Mouse (Mus musculus) heart, postnatal 4 days (tissue): Measurements from ENCODE around the gene Fgd3. TPM values are rescaled to one million over a fixed set of nuclear protein-coding genes. Genes with fewer than 3 reads are reported as not detected.
A peak's percentile ranks its signal among the peaks of the same experiment; 100 is the strongest.

Source experiments
- DNase-seq: peaks from one replicate; pipeline ENCODE4 v3.0.0; 2021
- total RNA-seq, 2 experiments: library from RNA; stranded (reverse); gene quantifications; 2 replicates each; pipeline ENCODE4 v1.2.3; 2021

Fgd3 gene
- total RNA-seq, 2 experiments from 2014 or later, result 0.27 to 0.55 TPM

GRCm38 (mm10) chr13:49247740-49248466 lies 72.2 kb downstream of the Fgd3 start:
- DNase-seq, result peak; percentile 18

- no peak for DNase-seq
Observed at GRCm38 (mm10) chr13:49247232-49247739, 72.8 kb downstream of the Fgd3 start.

GRCm38 (mm10) chr13:49246626-49247025 lies 73.5 kb downstream of the Fgd3 start:
- DNase-seq, result no peak

GRCm38 (mm10) chr13:49246011-49246410 lies 74.1 kb downstream of the Fgd3 start:
- peak; percentile 20 for DNase-seq

GRCm38 (mm10) chr13:49245251-49245650 lies 74.9 kb downstream of the Fgd3 start:
- no peak for DNase-seq

- DNase-seq, result no peak
Observed at GRCm38 (mm10) chr13:49243492-49243891, 76.6 kb downstream of the Fgd3 start.

- DNase-seq, result no peak
Observed at GRCm38 (mm10) chr13:49242321-49243065, 77.6 kb downstream of the Fgd3 start.

GRCm38 (mm10) chr13:49238737-49239136 lies 81.4 kb downstream of the Fgd3 start:
- DNase-seq, result no peak

GRCm38 (mm10) chr13:49237617-49238016 lies 82.5 kb downstream of the Fgd3 start:
- DNase-seq, result no peak

GRCm38 (mm10) chr13:49234711-49235110 lies 85.4 kb downstream of the Fgd3 start:
- DNase-seq, result no peak

GRCm38 (mm10) chr13:49233792-49234572 lies 86.1 kb downstream of the Fgd3 start:
- no peak for DNase-seq

GRCm38 (mm10) chr13:49225633-49226032 lies 94.5 kb downstream of the Fgd3 start:
- DNase-seq, result no peak

GRCm38 (mm10) chr13:49225159-49225558 lies 95.0 kb downstream of the Fgd3 start:
- DNase-seq, result no peak

- no peak for DNase-seq
Observed at GRCm38 (mm10) chr13:49224729-49225128, 95.4 kb downstream of the Fgd3 start.

GRCm38 (mm10) chr13:49224314-49224713 lies 95.8 kb downstream of the Fgd3 start:
- no peak for DNase-seq

GRCm38 (mm10) chr13:49220912-49221311 lies 99.2 kb downstream of the Fgd3 start:
- no peak for DNase-seq

- DNase-seq, result no peak
Observed at GRCm38 (mm10) chr13:49219367-49219766, 100.7 kb downstream of the Fgd3 start.

- DNase-seq, result no peak
Observed at GRCm38 (mm10) chr13:49218651-49219050, 101.5 kb downstream of the Fgd3 start.

GRCm38 (mm10) chr13:49216808-49217561 lies 103.1 kb downstream of the Fgd3 start:
- no peak for DNase-seq

- no peak for DNase-seq
Observed at GRCm38 (mm10) chr13:49216220-49216552, 103.9 kb downstream of the Fgd3 start.

GRCm38 (mm10) chr13:49215504-49216219 lies 104.4 kb downstream of the Fgd3 start, which contains the start of gene Card19:
TSS of gene Card19 (minus strand) at chr13:49216037.
- peak; percentile 98 for DNase-seq

GRCm38 (mm10) chr13:49215128-49215503 lies 105.0 kb downstream of the Fgd3 start:
- no peak for DNase-seq
